Mouse (Mus musculus): Measurements from ENCODE around the gene 1700023F06Rik.

DNA sequence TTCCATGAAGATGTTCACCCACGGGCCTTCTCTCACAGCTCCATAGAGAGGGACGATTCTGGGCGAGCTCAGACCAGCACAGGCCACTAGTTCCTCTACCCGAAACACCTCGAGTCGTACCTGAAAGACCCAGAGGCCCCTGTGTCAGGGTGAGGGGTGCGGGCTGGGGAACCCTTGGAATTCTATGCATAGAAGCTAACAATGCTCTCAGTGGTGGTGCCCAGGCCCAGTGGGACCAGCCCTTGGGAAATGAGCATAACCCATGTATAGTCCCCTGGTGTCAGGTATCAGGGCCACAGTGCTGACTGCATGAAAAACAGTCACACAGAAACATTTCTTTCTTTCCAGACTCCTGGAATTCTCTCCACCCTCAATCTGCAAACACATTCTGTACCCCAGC is 23.0 kb upstream of the 1700023F06Rik start:
- no peak for TF ChIP-seq GATA1 (IDR thresholded peaks at IDR 0.05; ENCODE audit: low read length)
- TF ChIP-seq TAL1 (IDR thresholded peaks at IDR 0.05; ENCODE audit: low read length) = no peak
